Mouse (Mus musculus): Measurements from ENCODE around the gene Dock6. TPM values are rescaled to one million over a fixed set of nuclear protein-coding genes. Genes with fewer than 3 reads are reported as not detected.
"Not testable (repeated sequence)": the region's sequence is repeated elsewhere in the genome, so short reads cannot be mapped to it uniquely, and the experiment has no call there.

Gene Dock6
- polyA plus RNA-seq, 1 experiment from 2014 or later, result 41.8 TPM

DNA sequence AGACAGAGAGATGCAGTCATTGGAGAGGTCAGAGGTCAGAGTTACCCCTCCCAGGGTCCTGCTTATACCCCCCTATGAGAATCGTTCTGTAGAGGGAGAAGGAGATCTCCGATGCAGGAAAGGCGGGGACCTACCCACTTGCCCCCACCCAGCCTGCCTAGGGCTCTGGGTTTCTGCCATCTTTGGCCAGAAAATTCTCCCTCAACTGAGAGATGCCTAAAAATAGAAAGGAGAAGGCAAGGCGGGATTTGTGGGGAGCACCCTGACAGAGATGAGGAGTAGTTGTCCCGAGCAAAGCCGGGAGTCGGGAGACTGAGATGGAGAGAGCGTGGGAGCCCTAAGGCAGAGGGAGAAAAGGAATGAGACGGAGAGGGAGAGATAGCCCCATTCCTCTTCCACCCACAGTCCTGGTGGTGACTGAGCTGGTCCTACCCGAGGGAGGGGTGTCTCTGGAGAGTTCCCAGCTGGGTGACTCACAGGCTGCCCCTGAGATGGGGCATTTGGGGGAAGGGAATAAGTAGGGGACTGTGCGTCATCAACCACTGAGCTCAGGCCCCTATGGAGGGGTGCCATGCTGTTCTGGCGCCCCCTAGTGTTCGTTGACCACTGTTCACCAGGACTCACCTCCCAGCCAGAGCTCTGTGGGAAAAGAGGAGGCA, 48.3 kb downstream of the Dock6 start:
- Histone ChIP-seq H3K36me3 (peaks cover 9% of the 10 kb centered on the region; the same call in 1 of the 2 replicates), H3K4me1 (peaks cover 9% of the 10 kb centered on the region; the same call in 1 of the 2 replicates), H3K9ac (no peak overlapping the region), H3K27me3 (replicated peaks) (no peaks in the 10 kb centered on the region), H3K9me3 (no peaks in the 10 kb centered on the region), H3K4me2 (peak overlapping the region; percentile 24; the same call in 1 of the 2 replicates), H3K4me3 (replicated peaks) (no peak overlapping the region; the same call in 1 of the 2 replicates), H3K27ac (peak overlapping the region; percentile 76)
- ATAC-seq (ENCODE audit: insufficient read depth, low FRiP score, low read depth), result peak; percentile 83
- WGBS, result 29% methylated on average over 13 of the region's 13 CpGs

DNA sequence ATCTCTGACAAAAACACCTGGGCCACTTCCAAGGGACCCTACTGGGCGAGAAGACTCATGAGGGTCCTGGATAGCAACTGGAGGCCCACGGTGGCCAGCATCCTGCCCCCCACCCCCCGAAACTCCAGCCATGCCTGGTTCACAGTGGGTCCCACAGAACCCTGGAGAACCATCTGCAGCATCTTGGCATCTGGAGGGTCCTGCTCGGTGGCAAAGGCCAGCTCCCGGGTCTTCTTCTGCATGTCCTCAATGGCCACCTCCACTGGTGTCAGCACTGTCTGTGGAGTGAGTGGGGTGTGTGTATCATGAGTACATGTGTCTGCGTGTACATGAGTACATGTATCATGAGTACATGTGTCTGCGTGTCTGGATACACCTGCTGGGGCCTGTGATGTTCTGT, 50.8 kb downstream of the Dock6 start:
- WGBS, result 86% methylated on average over 7 of the region's 7 CpGs
- no peak for ATAC-seq (ENCODE audit: insufficient read depth, low FRiP score, low read depth)
- no peak overlapping the region for H3K4me3 ChIP-seq (replicated peaks)

DNA sequence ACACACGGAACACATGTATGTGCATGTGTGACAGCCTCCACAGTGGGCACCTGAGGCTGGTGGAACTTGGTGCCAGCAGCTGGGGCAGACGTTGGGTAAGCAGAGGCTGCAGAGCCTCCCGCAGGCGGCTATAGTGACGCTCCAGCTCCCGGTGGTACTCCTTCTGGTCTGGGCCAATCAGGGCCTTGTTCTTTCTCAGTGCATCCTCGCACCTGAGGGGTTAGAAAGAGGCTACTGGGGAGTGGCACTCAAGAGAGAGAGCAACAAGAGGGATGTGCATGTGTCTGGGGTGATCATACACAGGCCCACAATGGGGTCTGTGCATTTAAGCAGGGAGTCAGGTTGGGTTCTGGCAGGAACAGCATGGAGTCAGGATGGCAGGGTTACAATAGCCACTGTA, 51.3 kb downstream of the Dock6 start:
- H3K27ac ChIP-seq, result no peak overlapping the region
- ATAC-seq (ENCODE audit: insufficient read depth, low FRiP score, low read depth), result no peak
- peaks cover 31% of the 10 kb centered on the region for H3K4me1 ChIP-seq
- H3K4me3 ChIP-seq (replicated peaks), result no peak overlapping the region
- H3K4me2 ChIP-seq, result no peak overlapping the region
- H3K36me3 ChIP-seq, result peaks cover 9% of the 10 kb centered on the region; the same call in 1 of the 2 replicates
- WGBS, result 87% methylated on average over 7 of the region's 7 CpGs
- H3K27me3 ChIP-seq (replicated peaks), result no peaks in the 10 kb centered on the region
- H3K9me3 ChIP-seq, result no peaks in the 10 kb centered on the region
- no peak overlapping the region for H3K9ac ChIP-seq

More for the DNA sequence above, 50.8 kb downstream of the Dock6 start:
- Histone ChIP-seq H3K36me3 (peaks cover 9% of the 10 kb centered on the region; the same call in 1 of the 2 replicates), H3K4me2 (no peak overlapping the region), H3K4me1 (peaks cover 27% of the 10 kb centered on the region), H3K27ac (no peak overlapping the region), H3K9ac (no peak overlapping the region), H3K9me3 (no peaks in the 10 kb centered on the region), H3K27me3 (replicated peaks) (no peaks in the 10 kb centered on the region)

DNA sequence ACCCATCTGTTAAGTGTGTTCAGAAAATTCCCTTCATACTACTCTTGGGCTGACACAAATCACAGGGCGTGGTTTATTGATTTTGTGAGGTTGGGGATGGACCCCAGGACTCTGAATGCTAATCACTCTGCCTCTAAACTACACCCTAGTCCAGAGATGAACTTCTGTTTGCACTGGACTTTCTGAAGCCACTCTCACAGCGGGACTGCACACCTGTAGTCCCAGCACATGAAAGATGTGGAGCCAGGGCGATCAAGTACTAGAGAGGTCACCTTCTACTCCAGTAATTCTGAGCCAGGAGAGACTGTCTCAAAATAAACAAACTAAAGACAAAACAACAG, 53.5 kb downstream of the Dock6 start:
- no peak for ATAC-seq (ENCODE audit: insufficient read depth, low FRiP score, low read depth)

DNA sequence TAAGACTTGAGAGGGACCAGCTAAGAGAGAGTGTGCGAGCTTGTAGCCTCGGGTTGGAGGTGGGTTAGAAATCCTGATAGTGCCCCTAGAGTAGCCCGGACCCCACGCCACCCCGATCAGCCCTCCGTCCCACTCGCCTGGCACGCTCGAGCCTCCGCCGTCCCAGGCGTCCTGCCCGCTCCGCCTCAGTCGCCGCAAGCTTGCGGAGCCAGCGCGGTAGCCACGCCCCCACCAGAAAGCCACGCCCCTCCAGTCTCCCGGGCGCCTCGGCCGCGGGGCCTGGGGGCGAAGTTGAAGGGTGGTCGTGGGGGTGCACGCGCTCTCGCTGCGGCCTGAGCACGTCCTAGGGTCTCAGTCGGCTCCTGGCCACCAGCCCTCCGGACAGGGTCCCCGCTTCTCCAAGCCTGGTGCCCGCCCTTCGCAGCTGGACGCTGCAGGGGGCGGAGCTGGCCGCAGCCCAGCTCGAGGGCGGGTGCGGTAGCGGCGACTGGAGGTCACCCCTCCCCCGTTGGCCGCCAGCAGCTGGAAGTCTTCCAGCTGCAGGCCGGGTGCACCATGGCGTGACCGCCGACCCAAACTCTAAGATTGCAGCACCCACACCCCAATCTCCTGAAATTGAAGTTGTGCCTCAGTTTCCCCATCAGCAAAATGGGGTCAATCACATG, 54.0 kb downstream of the Dock6 start, which contains the start of gene Kank2:
TSS of gene Kank2 (minus strand) at position 400 of the 665 bp plus-strand sequence.
- WGBS, result under 1% methylated on average over 52 of the region's 52 CpGs
- peaks cover 29% of the 10 kb centered on the region for H3K4me1 ChIP-seq
- peak within 1 kb of the TSS; percentile 87 for H3K4me3 ChIP-seq (replicated peaks)
- peak within 1 kb of the TSS; percentile 88 for H3K9ac ChIP-seq
- no peaks in the 10 kb centered on the region for H3K27me3 ChIP-seq (replicated peaks)
- H3K36me3 ChIP-seq, result peaks cover 29% of the 10 kb centered on the region
- H3K27ac ChIP-seq, result peak within 1 kb of the TSS; percentile 96
- H3K4me2 ChIP-seq, result peak within 1 kb of the TSS; percentile 74
- no peaks in the 10 kb centered on the region for H3K9me3 ChIP-seq
- peak; percentile 73 for ATAC-seq (ENCODE audit: insufficient read depth, low FRiP score, low read depth)

More for the DNA sequence above, 53.5 kb downstream of the Dock6 start:
- WGBS, result 31% methylated on average over 3 of the region's 3 CpGs
- H3K27me3 ChIP-seq (replicated peaks), result no peaks in the 10 kb centered on the region
- no peak overlapping the region for H3K9ac ChIP-seq
- H3K4me2 ChIP-seq, result peak overlapping the region; percentile 74
- H3K9me3 ChIP-seq, result no peaks in the 10 kb centered on the region
- H3K27ac ChIP-seq, result peak overlapping the region; percentile 96
- peaks cover 32% of the 10 kb centered on the region for H3K4me1 ChIP-seq
- H3K4me3 ChIP-seq (replicated peaks), result peak overlapping the region; percentile 87
- peaks cover 24% of the 10 kb centered on the region for H3K36me3 ChIP-seq

DNA sequence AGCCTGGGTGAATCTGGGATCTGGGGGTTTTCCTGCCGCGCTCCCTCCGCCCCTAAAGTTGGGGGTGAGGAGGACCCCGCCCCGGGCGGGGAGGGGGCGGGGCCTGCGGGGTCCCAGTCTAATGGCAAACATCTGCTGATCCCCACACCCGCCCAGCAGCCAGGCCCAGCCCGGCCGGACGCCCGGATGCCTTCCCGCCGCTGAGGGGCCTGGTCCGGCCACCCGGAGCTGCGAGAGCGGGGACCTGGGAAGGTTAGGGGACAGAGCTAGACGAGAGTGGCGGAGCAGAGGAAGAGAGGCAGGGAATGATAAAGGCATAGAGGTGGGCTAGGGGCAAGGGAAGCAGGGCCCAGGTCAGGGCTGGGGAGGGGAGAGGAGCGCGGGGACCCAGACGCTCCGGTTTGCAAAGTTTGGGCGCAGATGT, 54.5 kb downstream of the Dock6 start:
- peak; percentile 67 for ATAC-seq (ENCODE audit: insufficient read depth, low FRiP score, low read depth)
- H3K4me2 ChIP-seq, result peak overlapping the region; percentile 74
- H3K27me3 ChIP-seq (replicated peaks), result no peaks in the 10 kb centered on the region
- H3K4me1 ChIP-seq, result peaks cover 35% of the 10 kb centered on the region
- H3K9ac ChIP-seq, result peak overlapping the region; percentile 88
- H3K27ac ChIP-seq, result peak overlapping the region; percentile 96
- no peaks in the 10 kb centered on the region for H3K9me3 ChIP-seq
- under 1% methylated on average over 26 of the region's 26 CpGs for WGBS
- H3K36me3 ChIP-seq, result peaks cover 34% of the 10 kb centered on the region
- peak overlapping the region; percentile 87 for H3K4me3 ChIP-seq (replicated peaks)

DNA sequence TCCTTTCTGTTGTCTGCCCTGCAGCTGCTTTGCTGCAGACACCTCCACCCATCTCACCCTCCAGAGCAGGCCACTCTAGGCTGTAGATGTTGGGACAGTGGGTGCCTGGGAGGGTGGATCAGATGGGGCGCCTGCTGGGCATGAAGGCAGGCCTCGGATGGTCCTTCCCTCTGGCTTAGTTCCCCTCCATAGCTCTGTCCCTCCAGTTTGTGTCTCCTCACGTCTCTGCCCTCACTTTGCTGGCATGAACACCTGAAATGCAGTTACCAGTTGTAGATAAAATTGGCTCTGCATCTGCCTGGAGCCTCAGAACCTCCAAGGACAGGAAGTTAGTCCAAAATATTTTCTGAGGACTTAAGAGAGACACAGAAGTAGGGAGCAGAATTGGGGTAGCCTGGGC, 55.5 kb downstream of the Dock6 start:
- Histone ChIP-seq H3K9me3 (no peaks in the 10 kb centered on the region), H3K4me2 (peak overlapping the region; percentile 74), H3K9ac (0 out of 2 replicates have a peak overlapping the region, but pooled peaks have one; percentile 8), H3K4me3 (replicated peaks) (peak overlapping the region; percentile 87), H3K36me3 (peaks cover 39% of the 10 kb centered on the region), H3K27me3 (replicated peaks) (no peaks in the 10 kb centered on the region), H3K4me1 (peaks cover 45% of the 10 kb centered on the region), H3K27ac (peak overlapping the region; percentile 96)
- 59% methylated on average over 3 of the region's 3 CpGs for WGBS
- no peak for ATAC-seq (ENCODE audit: insufficient read depth, low FRiP score, low read depth)

DNA sequence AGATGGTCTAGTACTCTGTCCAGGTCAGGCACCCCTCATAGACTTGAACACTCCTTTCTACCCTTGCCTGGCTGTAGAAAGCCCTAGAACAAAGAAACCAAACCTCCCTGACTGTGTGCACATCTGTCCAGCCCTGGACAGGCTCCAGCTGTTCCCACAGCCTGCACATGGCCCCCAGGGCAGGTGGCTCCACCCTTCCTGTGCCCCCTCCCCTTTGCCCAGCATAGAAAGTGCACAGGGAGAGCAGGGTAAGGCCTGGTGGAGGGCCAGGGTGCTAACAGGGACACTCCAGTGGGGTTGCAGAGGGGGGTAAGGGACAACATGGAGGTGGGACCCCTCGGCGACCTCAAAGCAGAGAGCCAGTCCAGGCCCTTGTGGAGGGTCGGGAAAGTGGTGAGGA, 56.2 kb downstream of the Dock6 start:
- WGBS, result 36% methylated on average over 3 of the region's 3 CpGs
- peak overlapping the region; percentile 96 for H3K27ac ChIP-seq
- no peak overlapping the region for H3K9ac ChIP-seq
- H3K9me3 ChIP-seq, result no peaks in the 10 kb centered on the region
- no peak for ATAC-seq (ENCODE audit: insufficient read depth, low FRiP score, low read depth)
- H3K4me3 ChIP-seq (replicated peaks), result peak overlapping the region; percentile 87
- peaks cover 48% of the 10 kb centered on the region for H3K4me1 ChIP-seq
- H3K27me3 ChIP-seq (replicated peaks), result no peaks in the 10 kb centered on the region
- H3K4me2 ChIP-seq, result peak overlapping the region; percentile 74
- H3K36me3 ChIP-seq, result peaks cover 37% of the 10 kb centered on the region

DNA sequence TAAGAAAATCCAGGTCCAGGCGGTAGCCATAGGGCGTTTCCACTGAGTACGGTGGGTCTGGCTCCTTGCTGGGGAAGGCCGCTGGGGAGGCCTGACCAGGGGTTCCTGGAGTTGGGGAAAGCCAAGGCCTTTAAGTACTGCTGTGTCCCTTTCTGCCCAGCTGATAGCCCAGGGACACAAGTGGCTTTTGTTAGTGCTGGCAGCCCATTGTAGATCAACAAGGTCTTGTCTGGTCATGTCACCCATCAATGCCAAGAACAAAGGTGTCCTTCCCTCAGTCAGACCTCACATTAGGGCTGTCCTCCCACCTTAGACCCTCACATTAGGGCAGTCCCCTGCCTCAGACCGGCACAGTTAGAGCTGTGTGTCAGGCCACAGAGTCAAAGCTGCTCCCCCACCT, 56.9 kb downstream of the Dock6 start:
- ATAC-seq (ENCODE audit: insufficient read depth, low FRiP score, low read depth), result no peak
- peaks cover 30% of the 10 kb centered on the region for H3K36me3 ChIP-seq
- H3K27me3 ChIP-seq (replicated peaks), result no peaks in the 10 kb centered on the region
- H3K9me3 ChIP-seq, result no peaks in the 10 kb centered on the region
- no peak overlapping the region for H3K27ac ChIP-seq
- no peak overlapping the region; the same call in 1 of the 2 replicates for H3K4me3 ChIP-seq (replicated peaks)
- peaks cover 48% of the 10 kb centered on the region for H3K4me1 ChIP-seq
- no peak overlapping the region for H3K9ac ChIP-seq
- WGBS, result 64% methylated on average over 5 of the region's 5 CpGs
- H3K4me2 ChIP-seq, result peak overlapping the region; percentile 74

DNA sequence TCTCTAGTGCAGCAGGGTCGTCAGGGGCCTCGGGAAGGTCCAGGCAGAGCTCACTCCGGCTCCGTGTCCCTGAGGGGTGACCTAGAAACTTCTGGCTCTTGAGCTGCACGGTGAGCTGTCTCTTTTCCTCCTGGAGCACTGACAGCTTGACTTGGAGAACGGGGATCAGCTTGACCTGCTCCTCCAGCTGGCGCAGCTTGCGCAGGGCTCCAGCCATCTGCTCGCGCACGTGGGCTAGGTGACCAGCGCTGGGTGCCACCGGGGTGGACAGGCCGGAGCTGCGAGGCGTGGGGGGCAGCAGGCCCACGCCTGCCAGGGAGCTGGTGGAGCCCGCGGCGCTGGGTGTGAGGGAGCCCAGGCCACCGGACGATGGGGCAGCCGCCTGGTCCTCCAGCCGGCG, 57.5 kb downstream of the Dock6 start:
- Histone ChIP-seq H3K4me3 (replicated peaks) (no peak overlapping the region), H3K27me3 (replicated peaks) (no peaks in the 10 kb centered on the region), H3K4me2 (no peak overlapping the region), H3K4me1 (peaks cover 48% of the 10 kb centered on the region), H3K9me3 (no peaks in the 10 kb centered on the region), H3K27ac (no peak overlapping the region), H3K9ac (no peak overlapping the region), H3K36me3 (peaks cover 30% of the 10 kb centered on the region)
- WGBS, result 89% methylated on average over 25 of the region's 25 CpGs
- no peak for ATAC-seq (ENCODE audit: insufficient read depth, low FRiP score, low read depth)

DNA sequence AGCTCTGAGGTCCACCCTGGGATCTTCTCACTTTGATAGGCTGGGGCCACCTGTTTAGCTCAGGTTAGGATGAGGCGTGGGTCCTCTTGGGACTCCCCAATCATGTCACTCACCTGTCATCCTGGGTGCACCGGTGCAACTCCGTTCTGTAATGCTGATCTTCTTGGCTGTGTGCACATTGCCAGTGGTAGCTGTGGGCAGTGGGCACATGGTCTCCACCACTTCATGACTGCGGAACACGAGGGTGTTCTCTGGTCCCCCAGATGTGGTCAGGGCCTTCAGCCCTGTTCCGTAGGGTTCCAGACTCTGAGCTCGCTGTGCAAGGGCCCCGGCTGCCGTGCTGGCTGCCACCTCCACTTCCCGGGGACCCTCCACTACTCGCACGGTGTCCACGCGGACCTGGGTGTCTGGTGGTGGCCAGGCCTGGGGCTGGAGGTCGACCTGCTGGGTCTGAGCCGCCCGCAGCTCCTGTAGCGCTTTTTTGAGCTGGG, 58.0 kb downstream of the Dock6 start:
- Histone ChIP-seq H3K36me3 (peaks cover 30% of the 10 kb centered on the region), H3K4me1 (peaks cover 48% of the 10 kb centered on the region), H3K27ac (no peak overlapping the region), H3K27me3 (replicated peaks) (no peaks in the 10 kb centered on the region), H3K4me3 (replicated peaks) (no peak overlapping the region), H3K9ac (no peak overlapping the region), H3K4me2 (no peak overlapping the region), H3K9me3 (no peaks in the 10 kb centered on the region)
- WGBS, result 92% methylated on average over 18 of the region's 18 CpGs
- no peak for ATAC-seq (ENCODE audit: insufficient read depth, low FRiP score, low read depth)

DNA sequence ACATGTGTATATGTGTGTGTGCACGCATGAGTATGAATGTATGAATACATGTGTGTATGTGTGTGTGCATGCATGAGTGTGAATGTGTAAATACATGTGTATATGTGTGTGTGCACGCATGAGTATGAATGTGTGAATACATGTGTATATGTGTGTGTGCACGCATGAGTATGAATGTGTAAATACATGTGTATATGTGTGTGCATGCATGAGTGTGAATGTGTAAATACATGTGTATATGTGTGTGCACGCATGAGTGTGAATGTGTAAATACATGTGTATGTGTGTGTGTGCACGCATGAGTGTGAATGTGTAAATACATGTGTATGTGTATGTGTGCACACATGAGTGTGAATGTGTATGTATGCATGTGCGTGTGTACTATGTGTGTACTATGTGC, 58.9 kb downstream of the Dock6 start:
- H3K9ac ChIP-seq; ATAC-seq (ENCODE audit: insufficient read depth, low FRiP score, low read depth); H3K9me3 ChIP-seq; H3K27ac ChIP-seq; H3K4me3 ChIP-seq (replicated peaks); H3K27me3 ChIP-seq (replicated peaks); H3K4me2 ChIP-seq: not testable (repeated sequence)
- Histone ChIP-seq H3K4me1 (peaks cover 44% of the 10 kb centered on the region), H3K36me3 (peaks cover 30% of the 10 kb centered on the region)
- WGBS, result 93% methylated on average over 6 of the region's 6 CpGs

Measured in stomach, embryonic 15.5 days (tissue).